Mouse (Mus musculus): ENCODE results near the gene Plb1.

The Plb1 gene

GRCm38 (mm10) chr5:32332591-32332990 lies 100.1 kb downstream of the Plb1 start:
- DNase-seq (ENCODE audit: low read depth, low spot score) = no peak

GRCm38 (mm10) chr5:32335172-32335571 lies 102.7 kb downstream of the Plb1 start:
- no peak for DNase-seq (ENCODE audit: low read depth, low spot score)

DNA sequence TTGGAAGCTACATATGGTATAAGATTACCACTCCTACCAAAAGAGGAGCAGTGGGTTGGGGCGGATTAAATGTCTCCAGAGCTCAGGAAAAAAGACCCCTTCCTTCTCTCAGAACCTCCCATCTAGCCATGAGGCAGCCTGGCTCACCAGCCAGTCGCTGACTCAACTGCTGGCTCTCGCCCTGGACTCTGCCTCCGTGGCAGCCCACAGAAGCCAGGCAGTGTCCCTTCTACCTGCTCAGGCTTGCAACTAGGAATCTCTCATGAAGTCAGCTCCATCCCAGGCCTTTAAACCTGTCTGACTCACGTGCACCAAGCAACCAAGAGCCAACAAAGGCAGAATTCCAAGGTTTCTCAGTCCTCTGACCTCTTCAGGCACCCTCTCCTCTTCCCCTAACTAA lies 103.6 kb downstream of the Plb1 start:
- no peak for DNase-seq (ENCODE audit: low read depth, low spot score)

GRCm38 (mm10) chr5:32337336-32337735 lies 104.8 kb downstream of the Plb1 start:
- no peak for DNase-seq (ENCODE audit: low read depth, low spot score)

- no peak for DNase-seq (ENCODE audit: low read depth, low spot score)
Observed at GRCm38 (mm10) chr5:32338339-32338738, 105.8 kb downstream of the Plb1 start.

GRCm38 (mm10) chr5:32338766-32339165 lies 106.3 kb downstream of the Plb1 start:
- DNase-seq (ENCODE audit: low read depth, low spot score) = no peak

DNA sequence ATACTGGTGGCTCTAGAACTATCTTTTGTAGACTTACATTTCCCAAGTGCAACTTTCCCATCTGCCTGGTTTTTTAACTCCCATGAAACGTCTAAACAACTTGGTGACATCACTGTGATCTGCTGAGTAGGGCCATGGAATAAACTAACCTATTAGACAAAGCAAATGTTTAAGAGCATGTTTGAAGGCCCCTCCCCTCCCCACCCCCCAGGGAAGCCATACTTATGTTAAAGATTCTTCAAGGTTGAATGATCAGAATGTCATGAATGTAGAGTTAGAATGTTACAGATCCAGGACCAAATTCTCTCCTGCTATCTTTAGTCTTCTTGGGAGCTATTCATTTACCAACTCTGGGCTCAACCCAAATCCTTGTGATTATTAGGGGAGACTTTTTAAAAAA lies 107.7 kb downstream of the Plb1 start:
- no peak for DNase-seq (ENCODE audit: low read depth, low spot score)

- no peak for DNase-seq (ENCODE audit: low read depth, low spot score)
Observed at GRCm38 (mm10) chr5:32342711-32343285, 110.3 kb downstream of the Plb1 start.

DNA sequence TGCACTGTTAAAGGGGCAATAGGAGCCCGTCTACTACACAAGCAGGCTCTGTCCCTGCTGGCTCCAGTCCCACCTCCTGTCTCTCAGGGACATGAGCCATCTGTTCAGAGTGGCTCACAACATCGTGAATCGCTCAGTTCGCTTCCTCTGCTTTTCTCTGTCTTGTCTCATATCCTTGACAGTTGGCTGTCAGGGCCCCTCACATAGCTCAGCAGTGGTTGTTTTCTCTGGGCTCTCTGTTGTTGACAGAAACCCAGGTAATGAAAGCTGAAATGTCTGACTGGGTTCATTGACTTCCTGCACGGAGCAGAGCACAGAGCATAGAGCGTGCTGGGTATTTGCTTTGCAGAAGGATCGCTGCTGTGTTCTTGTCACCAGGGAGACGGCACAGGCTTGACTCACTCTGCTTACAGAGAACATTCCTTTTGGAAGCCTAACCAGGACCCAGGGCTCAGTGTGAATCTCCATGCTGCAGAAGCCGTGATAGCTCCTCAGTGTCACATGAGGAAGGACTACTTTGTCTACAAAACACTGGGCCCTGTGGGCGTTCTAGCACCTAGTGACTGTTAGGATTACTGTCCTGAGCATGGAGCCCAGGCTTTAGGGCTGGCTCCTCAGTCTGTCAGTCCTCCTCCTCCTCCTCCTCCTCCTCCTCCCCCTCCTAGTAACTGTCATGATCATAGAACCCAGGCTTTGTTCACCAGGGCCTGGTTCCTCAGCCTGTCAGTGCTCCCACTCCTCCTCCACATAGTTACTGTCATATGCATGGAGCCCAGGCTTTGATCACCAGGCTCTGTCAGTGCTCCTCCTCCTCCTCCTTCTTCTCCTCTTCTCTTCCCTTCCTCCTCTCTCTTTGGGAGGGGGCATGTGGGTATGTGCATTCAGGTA lies 113.8 kb downstream of the Plb1 start:
- DNase-seq (ENCODE audit: low read depth, low spot score) = no peak

GRCm38 (mm10) chr5:32349718-32350117 lies 117.2 kb downstream of the Plb1 start:
- DNase-seq (ENCODE audit: low read depth, low spot score) = no peak

DNA sequence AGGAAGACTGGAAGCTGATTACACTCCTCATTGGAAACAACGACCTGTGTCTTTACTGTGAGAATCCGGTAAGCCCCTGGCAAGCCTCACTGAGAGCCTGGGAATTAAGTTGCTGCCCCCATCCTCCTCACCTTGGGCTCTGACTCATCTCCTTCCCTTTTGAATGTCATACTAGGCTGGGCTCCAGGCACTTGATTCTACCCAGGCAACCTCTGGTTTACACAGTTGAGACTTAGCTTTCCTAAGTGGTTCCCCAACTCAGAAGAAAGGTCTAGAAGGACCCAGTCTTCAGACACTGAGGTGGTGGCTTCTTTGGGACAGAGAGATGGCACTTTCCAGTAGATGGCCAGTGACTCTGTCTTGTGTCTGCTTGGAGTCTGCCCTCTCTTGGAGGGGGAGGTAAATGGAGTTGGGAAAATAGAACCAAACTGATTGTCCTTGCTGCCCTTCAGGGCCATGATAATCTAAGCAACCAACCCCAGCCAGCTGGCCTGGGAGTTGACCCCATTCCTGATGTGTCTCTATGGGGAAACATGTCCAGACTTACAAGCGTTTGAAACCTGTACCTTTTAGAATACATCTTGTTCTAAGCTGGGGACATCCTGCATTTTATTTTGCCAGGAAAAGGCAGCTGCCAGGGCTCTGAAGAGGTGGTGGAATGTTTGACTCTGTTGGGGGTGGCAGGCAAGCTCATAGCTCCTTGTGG lies 118.2 kb downstream of the Plb1 start:
- DNase-seq (ENCODE audit: low read depth, low spot score) = no peak

GRCm38 (mm10) chr5:32351721-32352465 lies 119.4 kb downstream of the Plb1 start:
- no peak for DNase-seq (ENCODE audit: low read depth, low spot score)

GRCm38 (mm10) chr5:32352845-32353244 lies 120.3 kb downstream of the Plb1 start:
- no peak for DNase-seq (ENCODE audit: low read depth, low spot score)

- DNase-seq (ENCODE audit: low read depth, low spot score) = no peak
Observed at GRCm38 (mm10) chr5:32353280-32353679, 120.8 kb downstream of the Plb1 start.

GRCm38 (mm10) chr5:32360511-32360910 lies 128.0 kb downstream of the Plb1 start:
- DNase-seq (ENCODE audit: low read depth, low spot score) = no peak

DNA sequence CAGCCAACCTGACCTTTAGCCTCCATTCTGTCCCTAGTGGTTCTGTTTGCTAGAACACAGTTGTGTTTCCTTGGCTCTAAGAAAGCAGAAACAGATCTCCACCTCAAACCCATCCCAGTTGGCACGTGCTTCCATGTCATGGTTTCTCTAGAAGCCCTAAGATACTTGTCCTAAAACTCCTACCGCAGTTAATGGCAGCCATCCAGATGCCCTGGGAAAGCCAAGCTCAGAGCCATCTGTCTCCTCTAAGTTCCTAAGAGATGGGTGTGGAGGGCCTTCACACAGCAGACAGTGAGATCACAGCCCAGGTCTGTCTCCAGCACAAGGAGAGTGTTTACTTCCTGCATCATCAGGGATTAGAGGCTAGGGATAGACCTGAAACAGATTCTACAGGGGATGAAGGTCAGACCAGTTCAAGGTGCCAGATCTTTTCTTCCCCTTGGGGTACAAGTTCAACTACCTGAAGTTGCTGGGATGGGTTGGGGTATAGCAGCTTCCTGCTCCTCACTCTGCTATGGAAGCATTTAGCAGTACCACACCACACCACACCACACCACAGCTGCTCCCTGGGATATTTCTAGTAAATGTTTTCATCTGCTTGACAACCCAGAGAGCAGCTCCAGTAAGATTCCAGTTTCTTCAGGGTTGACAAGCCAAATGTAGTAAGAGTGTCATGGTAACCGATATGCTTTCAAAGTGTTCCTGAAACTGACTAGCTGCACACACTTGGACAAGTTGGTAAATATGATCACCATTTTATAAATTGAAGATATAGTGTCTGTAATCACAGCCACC lies 129.1 kb downstream of the Plb1 start:
- no peak for DNase-seq (ENCODE audit: low read depth, low spot score)

- no peak for DNase-seq (ENCODE audit: low read depth, low spot score)
Observed at GRCm38 (mm10) chr5:32369391-32369790, 136.9 kb downstream of the Plb1 start.

- DNase-seq (ENCODE audit: low read depth, low spot score) = no peak
Observed at GRCm38 (mm10) chr5:32371239-32371638, 138.7 kb downstream of the Plb1 start.

DNA sequence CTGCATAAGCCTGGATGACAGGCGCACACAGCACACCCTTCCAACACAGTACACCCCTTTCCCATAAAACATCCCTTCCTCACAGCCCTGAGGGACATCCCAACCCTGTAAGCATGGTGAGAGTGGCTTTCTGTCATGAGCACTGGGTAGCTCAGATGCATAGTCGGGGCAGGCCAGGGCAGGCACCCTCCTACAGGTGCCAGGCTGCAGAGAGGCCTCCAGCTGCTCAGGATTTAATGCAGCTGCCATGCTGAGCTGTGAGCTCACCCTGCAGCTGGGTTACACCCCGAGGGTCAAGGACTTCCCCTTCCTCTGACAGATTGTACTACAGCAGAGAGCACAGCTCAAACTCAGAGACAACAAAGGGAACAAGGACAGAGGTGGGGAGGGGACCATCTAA lies 146.0 kb downstream of the Plb1 start:
- no peak for DNase-seq (ENCODE audit: low read depth, low spot score)

- no peak for DNase-seq (ENCODE audit: low read depth, low spot score)
Observed at GRCm38 (mm10) chr5:32388656-32389055, 156.1 kb downstream of the Plb1 start.

DNA sequence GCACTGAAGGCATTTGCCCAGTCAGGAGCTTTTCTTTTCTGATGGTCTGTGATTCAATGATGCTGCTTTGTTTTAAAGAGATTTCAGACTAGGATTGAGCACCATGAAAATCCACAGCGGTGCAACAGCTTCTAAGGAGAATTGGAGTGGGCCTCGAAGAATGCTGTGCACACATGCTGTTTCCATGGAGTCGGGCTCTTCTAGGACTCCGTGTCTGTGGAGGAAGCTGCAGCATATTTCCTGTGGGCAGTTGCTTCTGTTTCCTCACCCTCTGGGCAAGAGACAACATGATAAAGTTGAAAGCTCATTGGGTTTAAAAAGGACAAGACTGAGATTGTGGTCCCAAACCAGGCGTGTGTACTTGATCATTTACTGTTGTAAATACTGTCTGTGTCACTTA lies 157.8 kb downstream of the Plb1 start:
- no peak for DNase-seq (ENCODE audit: low read depth, low spot score)
